Mouse (Mus musculus): ENCODE results near the gene Gm3336.

GRCm38 (mm10) chr8:70715086-70715485, 3.3 kb upstream of the Gm3336 start:
- no peak for TF ChIP-seq CTCF (conservative IDR thresholded peaks at IDR 0.05; ENCODE audit: insufficient read depth, insufficient read length, low read depth, low read length)
- TF ChIP-seq POLR2A (IDR thresholded peaks at IDR 0.05; ENCODE audit: low read depth, low read length): no peak
